Mouse (Mus musculus) lung, embryonic 14.5 days (tissue): Measurements from ENCODE around the gene Tgm7. TPM values are rescaled to one million over a fixed set of nuclear protein-coding genes. Genes with fewer than 3 reads are reported as not detected.
"Not testable (repeated sequence)": the region's sequence is repeated elsewhere in the genome, so short reads cannot be mapped to it uniquely, and the experiment has no call there.

ENCODE experiments used
- ATAC-seq: fragments of 200-750 bp; cut with Nextera tagmentation; 2 replicates; pipeline ENCODE4 v1.8.0; 2017; ENCODE audit warnings: mild to moderate bottlenecking, moderate TSS enrichment, moderate library complexity; ENCODE audit not compliant: insufficient read depth
- DNase-seq: peaks from one replicate; pipeline ENCODE4 v3.0.0-alpha.2; 2015
- H3K27ac ChIP-seq: fragments of 300-500 bp; sonication (generic); 2 replicates; pipeline ENCODE4 v1.5.1; 2014; ENCODE audit warnings: low read depth, mild to moderate bottlenecking, moderate library complexity
- H3K27me3 ChIP-seq: fragments of 300-500 bp; sonication (generic); 2 replicates; pipeline ENCODE4 v1.6.1; 2014; ENCODE audit warnings: low read length, control low read depth; ENCODE audit not compliant: insufficient read depth
- H3K36me3 ChIP-seq: fragments of 300-500 bp; sonication (generic); 2 replicates; pipeline ENCODE4 v1.6.1; 2014; ENCODE audit warnings: control low read depth; ENCODE audit not compliant: insufficient read depth
- H3K4me1 ChIP-seq: fragments of 300-500 bp; sonication (generic); 2 replicates; pipeline ENCODE4 v1.6.1; 2014; ENCODE audit warnings: antibody characterized with exemption, control low read depth; ENCODE audit not compliant: insufficient read depth
- H3K4me2 ChIP-seq: fragments of 300-500 bp; sonication (generic); 2 replicates; pipeline ENCODE4 v1.6.1; 2014; ENCODE audit warnings: mild to moderate bottlenecking
- H3K4me3 ChIP-seq: fragments of 300-500 bp; sonication (generic); 2 replicates; pipeline ENCODE4 v1.5.1; 2014; ENCODE audit warnings: low read depth, low read length
- H3K9ac ChIP-seq: fragments of 300-500 bp; sonication (generic); 2 replicates; pipeline ENCODE4 v1.6.1; 2014
- H3K9me3 ChIP-seq: fragments of 300-500 bp; sonication (generic); 2 replicates; pipeline ENCODE4 v1.6.1; 2016; ENCODE audit warnings: low read depth, low read length, control low read depth
- CTCF ChIP-seq: IDR thresholded peaks from 2 replicates; pipeline ENCODE4 v1.5.1; 2016; ENCODE audit warnings: antibody characterized with exemption, low read depth
- WGBS: fragments of 180-500 bp; shearing (Covaris S2); extraction: QIAGEN DNeasy Blood & Tissue Kit; methylation state at CpG from one replicate; pipeline ENCODE4 v1.1.7; 2014; 5-methylcytosine and 5-hydroxymethylcytosine counted together
- polyA plus RNA-seq: library from polyadenylated mRNA; unstranded; fragments of >200 nt; fragmentation: Nextera tagmentation; extraction: Ambion mirVana; gene quantifications from 2 replicates; pipeline ENCODE4 v1.2.1, GENCODE M21; 2014

Tgm7 gene
- polyA plus RNA-seq, 1 experiment from 2014 or later = not detected

GRCm38 (mm10) chr2:121139266-121140017, 29.8 kb upstream of the Tgm7 start:
- Histone ChIP-seq H3K9me3 (peaks cover 8% of the 10 kb centered on the region; the same call in 1 of the 2 replicates), H3K4me1 (peaks cover 7% of the 10 kb centered on the region), H3K4me3 (peak overlapping the region; percentile 67), H3K4me2 (peak overlapping the region; percentile 93), H3K27me3 (no peaks in the 10 kb centered on the region), H3K36me3 (peaks cover 27% of the 10 kb centered on the region), H3K9ac (peak overlapping the region; percentile 90), H3K27ac (peak overlapping the region; percentile 99)
- peak; percentile 52 for ATAC-seq
- 38% methylated on average over 29 of the region's 29 CpGs for WGBS
- peak; percentile 56 for DNase-seq
- TF ChIP-seq CTCF = no peak

DNA sequence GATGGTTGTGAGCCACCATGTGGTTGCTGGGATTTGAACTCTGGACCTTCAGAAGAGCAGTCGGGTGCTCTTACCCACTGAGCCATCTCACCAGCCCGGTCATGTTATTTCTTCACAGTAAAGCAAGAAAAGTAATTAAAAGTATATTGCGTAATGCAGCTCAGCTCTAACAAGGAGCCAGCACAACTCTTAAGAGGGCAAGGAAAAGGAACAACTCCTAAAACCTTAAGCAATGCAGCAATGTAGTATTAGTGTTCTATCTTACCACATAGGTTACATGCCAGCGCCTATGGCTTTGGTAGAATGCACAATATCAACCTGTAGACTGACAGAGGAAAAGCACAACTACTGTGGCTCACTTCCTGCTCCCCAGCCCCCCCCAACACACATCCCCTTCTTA, 27.8 kb upstream of the Tgm7 start:
- peaks cover 8% of the 10 kb centered on the region; the same call in 1 of the 2 replicates for H3K9me3 ChIP-seq
- ATAC-seq (no peak), DNase-seq (no peak)
- H3K27ac ChIP-seq = no peak overlapping the region
- no peak overlapping the region for H3K9ac ChIP-seq
- H3K4me1 ChIP-seq = peaks cover 7% of the 10 kb centered on the region
- WGBS = over 99% methylated on average over 4 of the region's 4 CpGs
- no peak overlapping the region for H3K4me3 ChIP-seq
- H3K27me3 ChIP-seq = no peaks in the 10 kb centered on the region
- peaks cover 16% of the 10 kb centered on the region for H3K36me3 ChIP-seq
- H3K4me2 ChIP-seq = no peak overlapping the region
- TF ChIP-seq CTCF = no peak

DNA sequence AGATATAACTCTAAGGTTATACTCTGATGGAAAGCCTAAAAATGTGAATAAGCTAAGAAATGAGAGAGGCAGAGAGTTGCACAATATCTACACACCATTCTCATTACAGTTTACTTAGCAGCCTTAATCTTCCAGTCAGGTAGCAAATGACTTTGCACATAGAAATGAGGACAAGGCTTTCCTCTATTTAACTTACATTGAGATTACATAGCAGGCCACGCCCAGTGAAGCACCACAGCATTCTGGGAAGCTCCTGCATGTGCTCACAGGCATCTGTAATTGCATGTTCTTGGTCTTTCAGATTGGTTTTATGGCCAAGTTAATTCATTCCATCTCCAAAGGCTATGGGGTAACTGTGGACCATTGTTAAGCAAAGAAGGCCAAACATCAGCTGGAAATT, 23.2 kb upstream of the Tgm7 start:
- DNase-seq (no peak), ATAC-seq (no peak)
- Histone ChIP-seq H3K36me3 (0 out of 2 replicates have a peak, but pooled peaks cover 4% of the 10 kb centered on the region), H3K27me3 (no peaks in the 10 kb centered on the region), H3K9ac (no peak overlapping the region), H3K27ac (no peak overlapping the region), H3K9me3 (no peaks in the 10 kb centered on the region), H3K4me1 (no peaks in the 10 kb centered on the region), H3K4me2 (no peak overlapping the region), H3K4me3 (no peak overlapping the region)
- no peak for TF ChIP-seq CTCF
- 61% methylated on average over 1 of the region's 1 CpGs for WGBS

DNA sequence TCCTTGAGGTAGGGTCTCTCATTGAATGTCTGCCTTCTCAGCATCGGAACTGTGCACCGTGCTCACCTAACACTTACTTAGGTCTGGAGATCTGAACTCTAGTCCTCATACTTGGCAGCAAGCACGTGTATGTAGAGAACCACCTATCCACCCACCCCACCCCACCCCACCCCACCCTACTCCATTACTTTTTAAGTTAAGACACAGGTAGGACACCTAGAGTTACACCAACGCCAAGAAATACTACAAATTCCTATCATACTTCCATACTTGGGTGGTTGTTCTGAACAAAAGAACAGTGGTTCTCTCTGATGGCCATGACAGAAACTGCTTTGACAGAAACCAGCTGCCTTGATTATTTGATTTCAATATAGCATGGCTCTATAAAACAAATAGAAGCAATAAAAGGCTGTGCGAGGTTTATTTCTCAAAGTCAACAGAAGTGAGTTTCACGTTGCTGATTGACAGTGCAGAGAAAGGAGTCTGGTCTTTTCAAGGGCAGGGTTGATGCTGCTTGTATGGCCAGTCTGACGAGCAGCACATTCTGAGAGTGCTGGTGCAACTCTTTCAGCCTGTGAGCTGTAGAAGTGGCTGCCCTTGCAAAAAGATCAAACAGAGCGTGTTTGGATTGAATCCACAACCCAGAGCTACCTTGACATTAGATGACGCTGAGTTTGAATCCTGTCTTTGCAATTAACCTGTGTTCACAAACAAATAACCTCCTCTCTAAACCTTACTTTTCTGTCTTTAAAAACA, 19.4 kb upstream of the Tgm7 start:
- Histone ChIP-seq H3K27me3 (no peaks in the 10 kb centered on the region), H3K9ac (no peak overlapping the region), H3K9me3 (no peaks in the 10 kb centered on the region), H3K36me3 (no peaks in the 10 kb centered on the region), H3K4me1 (no peaks in the 10 kb centered on the region), H3K4me3 (no peak overlapping the region), H3K27ac (no peak overlapping the region; the same call in 1 of the 2 replicates), H3K4me2 (no peak overlapping the region)
- peak; percentile 70; the same call in 1 of the 2 replicates for ATAC-seq
- 48% methylated on average over 9 of the region's 9 CpGs for WGBS
- peak; percentile 34 for DNase-seq
- no peak for TF ChIP-seq CTCF

GRCm38 (mm10) chr2:121127536-121127935, 17.9 kb upstream of the Tgm7 start:
- H3K9me3 ChIP-seq = no peaks in the 10 kb centered on the region
- H3K27me3 ChIP-seq = no peaks in the 10 kb centered on the region
- WGBS = 68% methylated on average over 1 of the region's 1 CpGs
- DNase-seq (no peak), ATAC-seq (no peak)
- H3K4me2 ChIP-seq = no peak overlapping the region
- TF ChIP-seq CTCF = no peak
- no peak overlapping the region for H3K27ac ChIP-seq
- no peaks in the 10 kb centered on the region for H3K4me1 ChIP-seq
- H3K4me3 ChIP-seq = no peak overlapping the region
- no peak overlapping the region for H3K9ac ChIP-seq
- no peaks in the 10 kb centered on the region for H3K36me3 ChIP-seq

DNA sequence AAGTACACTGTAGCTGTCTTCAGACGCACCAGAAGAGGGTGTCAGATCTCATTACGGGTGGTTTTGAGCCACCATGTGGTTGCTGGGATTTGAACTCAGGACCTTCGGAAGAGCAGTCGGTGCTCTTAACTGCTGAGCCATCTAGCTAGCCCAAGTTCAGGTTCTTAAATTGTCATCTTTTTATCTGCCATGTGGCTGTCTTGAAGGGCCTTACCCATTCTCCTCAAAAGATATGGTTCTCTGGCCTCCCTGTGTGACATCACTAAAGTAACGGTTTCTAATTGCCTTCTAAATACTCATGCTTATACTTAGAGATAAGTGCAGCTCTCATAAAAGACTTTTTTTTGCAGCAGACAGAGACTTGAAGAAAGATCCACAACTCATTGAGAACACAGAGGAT, 16.7 kb upstream of the Tgm7 start:
- ATAC-seq, H3K27me3 ChIP-seq, H3K27ac ChIP-seq, H3K9ac ChIP-seq, H3K4me3 ChIP-seq, H3K9me3 ChIP-seq, H3K36me3 ChIP-seq, H3K4me2 ChIP-seq, H3K4me1 ChIP-seq, DNase-seq: not testable (repeated sequence)
- WGBS = 87% methylated on average over 5 of the region's 5 CpGs

- Histone ChIP-seq H3K9ac (no peak overlapping the region), H3K4me3 (no peak overlapping the region), H3K27me3 (no peaks in the 10 kb centered on the region), H3K27ac (no peak overlapping the region), H3K4me2 (no peak overlapping the region), H3K9me3 (no peaks in the 10 kb centered on the region), H3K36me3 (no peaks in the 10 kb centered on the region), H3K4me1 (no peaks in the 10 kb centered on the region)
- no peak for TF ChIP-seq CTCF
- WGBS = 54% methylated on average over 3 of the region's 3 CpGs
- peak; percentile 74 for ATAC-seq
- peak; percentile 66 for DNase-seq
Observed at GRCm38 (mm10) chr2:121119260-121119659, 9.7 kb upstream of the Tgm7 start.
